ENCODE assay signal across 9 mouse cellular contexts in genomic region chr17:28391568-28392432, GRCm38 (mm10). TPM values are rescaled to one million over a fixed set of nuclear protein-coding genes. Genes with fewer than 3 reads are reported as not detected.
DNase-seq lines count a peak whose midpoint lies in the region; ATAC-seq and TF ChIP-seq lines count a peak whose summit lies in the region.
"Had no signal": no experiment of that assay in that cellular context is flagged by ENCODE, and none has a peak within 500 bp of the region (broad histone marks: within the 10 kb centered on the region; RNA-seq: fewer than 3 reads in every experiment).

No protein-coding gene starts in this region.

- H3K9me3 ChIP-seq in lung, embryonic 14.5 days (ENCODE audit: low read depth, low read length) = no peaks in the 10 kb centered on the region

- peaks cover 1% of the 10 kb centered on the region for H3K27me3 ChIP-seq in lung, embryonic 14.5 days (ENCODE audit: insufficient read depth, low read length)

- 8% methylated on average over 22 of the region's 25 CpGs for WGBS in lung, embryonic 14.5 days
- WGBS in lung, adult 2 months = 15% methylated on average over 25 of the region's 25 CpGs

- H3K4me1 ChIP-seq in lung, embryonic 14.5 days (ENCODE audit: insufficient read depth) = no peaks in the 10 kb centered on the region
- no peaks in the 10 kb centered on the region for H3K4me1 ChIP-seq in lung, adult 2 months (ENCODE audit: control insufficient read depth, insufficient read depth, low read length)

- H3K4me2 ChIP-seq in lung, embryonic 14.5 days = peak overlapping the region; percentile 39; the same call in 1 of the 2 replicates

- ATAC-seq in lung, embryonic 14.5 days (ENCODE audit: insufficient read depth) = no peak
- ATAC-seq in megakaryocyte progenitor cell, adult 5-6 weeks (replicated peaks; ENCODE audit: poor library complexity) = peak; percentile 39
- ATAC-seq: inflammation-experienced regulatory T-cells, adult 6 months had no signal

- H3K36me3 ChIP-seq in lung, embryonic 14.5 days (ENCODE audit: insufficient read depth) = no peaks in the 10 kb centered on the region

- no peak overlapping the region for H3K9ac ChIP-seq in lung, embryonic 14.5 days

- no peak overlapping the region for H3K4me3 ChIP-seq in lung, embryonic 14.5 days (ENCODE audit: low read depth, low read length)
- H3K4me3 ChIP-seq in lung, adult 2 months (replicated peaks; ENCODE audit: extremely low read depth, low read depth, low read length) = no peak overlapping the region

- no peak for TF ChIP-seq POLR2A in lung, adult 2 months (IDR thresholded peaks at IDR 0.05; ENCODE audit: borderline replicate concordance, extremely low read depth, low read depth, low read length)

- no peak for TF ChIP-seq CTCF in lung, embryonic 14.5 days (IDR thresholded peaks at IDR 0.05; ENCODE audit: low read depth)
- TF ChIP-seq CTCF in lung, adult 2 months (IDR thresholded peaks at IDR 0.05; ENCODE audit: insufficient read depth, low read length) = no peak

- peak; percentile 28 for DNase-seq in embryo, embryonic 10 days (ENCODE audit: low spot score)
- no peak for DNase-seq in embryo, embryonic 10.5 days (ENCODE audit: low spot score)
- no peak for DNase-seq in lung, embryonic 14.5 days
- DNase-seq in lung, adult 2 months = no peak
- peak; percentile 29 for DNase-seq in induced T-regulatory cell, adult 2 months (ENCODE audit: low read depth)
- no peak for DNase-seq in gastrocnemius, adult 18-20 months (ENCODE audit: low spot score)
- DNase-seq in gastrocnemius, postnatal 36 days = no peak

- intact Hi-C loops in gastrocnemius, postnatal 36 days (cut with DNase I) = loop anchor here (10.0 kb wide), 1 partner anchor 253 kb away; no protein-coding TSS in a partner anchor

- H3K27ac ChIP-seq in lung, embryonic 14.5 days (ENCODE audit: low read depth) = no peak overlapping the region

RNA-seq across cellular contexts. Expression of gene Tulp1, which starts 26.8 kb away (rescaled TPM):
- polyA plus RNA-seq in lung, embryonic 14.5 days (2014; fragmentation: Nextera tagmentation; extraction: Ambion mirVana) = 3.0 and 3.6 TPM in 2 replicates
- 7.0 and 7.2 TPM in 2 replicates for polyA plus RNA-seq in lung, adult 2 months (2012; rRNA removed)
- not detected in 2 replicates for total RNA-seq in megakaryocyte progenitor cell, adult 5-6 weeks (2015)
- total RNA-seq in megakaryocyte progenitor cell, adult 5-6 weeks (2017) = not detected in 2 replicates
- not detected for total RNA-seq in gastrocnemius, adult 18-20 months (2021)
- total RNA-seq in gastrocnemius, postnatal 36 days (2021) = not detected

RNA-seq across cellular contexts. Expression of gene Tead3, which starts 41.2 kb away (rescaled TPM):
- 11.2 and 11.3 TPM in 2 replicates for polyA plus RNA-seq in lung, embryonic 14.5 days (2014; fragmentation: Nextera tagmentation; extraction: Ambion mirVana)
- 28.1 and 30.7 TPM in 2 replicates for polyA plus RNA-seq in lung, adult 2 months (2012; rRNA removed)
- 0.15 and 1.9 TPM in 2 replicates for total RNA-seq in megakaryocyte progenitor cell, adult 5-6 weeks (2015)
- 0.04 TPM in 1 of 2 replicates, not detected in the other for total RNA-seq in megakaryocyte progenitor cell, adult 5-6 weeks (2017)
- 1 to 10 TPM; 5.3 to 6.9 TPM for total RNA-seq in gastrocnemius, adult 18-20 months (2021)
- 1 to 10 TPM; 5.7 to 8.1 TPM for total RNA-seq in gastrocnemius, postnatal 36 days (2021)
- polyA plus RNA-seq: inflammation-experienced regulatory T-cells, adult 6 months had no signal

Comparison
In these comparisons a context has a peak if more than half of its experiments do, and no peak if none do; other contexts are left out.
1. DNase-seq: peak in embryo, embryonic 10 days (single experiment) and induced T-regulatory cell, adult 2 months (single experiment); none in embryo, embryonic 10.5 days (single experiment), lung, embryonic 14.5 days (single experiment), lung, adult 2 months (single experiment), gastrocnemius, adult 18-20 months (single experiment) and gastrocnemius, postnatal 36 days (0 of 2).